9 mouse cellular contexts compared by ENCODE assay signal in genomic region chr2:30769187-30769586, GRCm38 (mm10). TPM values are rescaled to one million over a fixed set of nuclear protein-coding genes. Genes with fewer than 3 reads are reported as not detected.
A peak's percentile ranks its signal among the peaks of the same experiment; 100 is the strongest.
DNase-seq lines count a peak whose midpoint lies in the region; ATAC-seq and TF ChIP-seq lines count a peak whose summit lies in the region.
"Had no signal": no experiment of that assay in that cellular context is flagged by ENCODE, and none has a peak within 500 bp of the region (broad histone marks: within the 10 kb centered on the region; RNA-seq: fewer than 3 reads in every experiment).

No protein-coding gene starts in this region.

- no peak for TF ChIP-seq EP300 in heart, adult 2 months (IDR thresholded peaks at IDR 0.05; ENCODE audit: insufficient read depth, low read depth, low read length)

- H3K27ac ChIP-seq in heart, adult 2 months: no peak overlapping the region
- H3K27ac ChIP-seq in spleen, adult 2 months (ENCODE audit: insufficient read depth, low read length): no peak overlapping the region
- no peak overlapping the region for H3K27ac ChIP-seq in intestine, embryonic 15.5 days
- H3K27ac ChIP-seq: midbrain, embryonic 13.5 days had no signal

- no peaks in the 10 kb centered on the region; the same call in 1 of the 2 replicates for H3K36me3 ChIP-seq in heart, adult 2 months (ENCODE audit: control insufficient read depth, insufficient read depth, low read length)
- H3K36me3 ChIP-seq in spleen, adult 2 months (ENCODE audit: control insufficient read depth, insufficient read depth, low read length): no peaks in the 10 kb centered on the region
- no peaks in the 10 kb centered on the region for H3K36me3 ChIP-seq in splenic B cell, adult 2 months (ENCODE audit: control insufficient read depth, insufficient read depth, low read length, poor library complexity, severe bottlenecking)
- no peaks in the 10 kb centered on the region for H3K36me3 ChIP-seq in intestine, embryonic 15.5 days
- H3K36me3 ChIP-seq: midbrain, embryonic 13.5 days had no signal

- H3K4me1 ChIP-seq in heart, adult 2 months (ENCODE audit: control insufficient read depth, insufficient read depth, low read length): peaks cover 16% of the 10 kb centered on the region
- H3K4me1 ChIP-seq in spleen, adult 2 months (ENCODE audit: control insufficient read depth, insufficient read depth, insufficient read length): no peaks in the 10 kb centered on the region; the same call in 1 of the 2 replicates
- H3K4me1 ChIP-seq in intestine, embryonic 15.5 days (replicated peaks): peaks cover 17% of the 10 kb centered on the region

- peak; percentile 46 for TF ChIP-seq CTCF in heart, adult 2 months (IDR thresholded peaks at IDR 0.05)
- peak; percentile 19; the same call in 1 of the 2 replicates for TF ChIP-seq CTCF in spleen, adult 2 months (IDR thresholded peaks at IDR 0.05; ENCODE audit: extremely low read depth, insufficient read depth, insufficient read length, insufficient replicate concordance)

- no peak overlapping the region for H3K4me3 ChIP-seq in heart, adult 2 months
- no peak overlapping the region for H3K4me3 ChIP-seq in spleen, adult 2 months (ENCODE audit: extremely low read depth, insufficient read depth, insufficient read length)
- no peak overlapping the region for H3K4me3 ChIP-seq in intestine, embryonic 15.5 days (replicated peaks)
- H3K4me3 ChIP-seq: midbrain, embryonic 13.5 days had no signal

- intact Hi-C loops in heart, adult 2 months (cut with DNase I): no loop called here
- intact Hi-C loops in left cerebral cortex, postnatal 36 days (cut with DNase I): no loop called here

- TF ChIP-seq POLR2A in heart, adult 2 months (IDR thresholded peaks at IDR 0.05; ENCODE audit: insufficient read depth, low read depth, low read length): no peak
- TF ChIP-seq POLR2A in spleen, adult 2 months (IDR thresholded peaks at IDR 0.05; ENCODE audit: low read depth, low read length): no peak

- H3K9me3 ChIP-seq in intestine, embryonic 15.5 days: no peaks in the 10 kb centered on the region

- H3K9ac ChIP-seq in heart, adult 2 months (ENCODE audit: low read depth, low read length): no peak overlapping the region
- no peak overlapping the region for H3K9ac ChIP-seq in intestine, embryonic 15.5 days
- H3K9ac ChIP-seq: midbrain, embryonic 13.5 days had no signal

- no peaks in the 10 kb centered on the region for H3K79me2 ChIP-seq in heart, adult 2 months (replicated peaks; ENCODE audit: control insufficient read depth, insufficient read depth, low read length)

- no peak overlapping the region for H3K4me2 ChIP-seq in intestine, embryonic 15.5 days (replicated peaks)
- H3K4me2 ChIP-seq: midbrain, embryonic 13.5 days had no signal

- WGBS in heart, adult 2 months: 55% methylated on average over 6 of the region's 6 CpGs
- 28% methylated on average over 6 of the region's 6 CpGs for WGBS in spleen, adult 2 months
- WGBS in intestine, embryonic 15.5 days: 50% methylated on average over 6 of the region's 6 CpGs

- ATAC-seq in granulocyte monocyte progenitor cell, adult 5-6 weeks (replicated peaks; ENCODE audit: poor library complexity, severe bottlenecking): peak; percentile 54; the same call in 1 of the 2 replicates
- ATAC-seq in intestine, embryonic 15.5 days: no peak
- ATAC-seq: midbrain, embryonic 13.5 days had no signal

- no peak for DNase-seq in heart, adult 2 months
- no peak for DNase-seq in heart, adult 11 months
- DNase-seq in spleen, adult 2 months (ENCODE audit: low read depth in 1 of 2, low spot score in 2 of 2): no peak
- DNase-seq in spleen, postnatal 36 days (ENCODE audit: low spot score in 2 of 2): no peak
- DNase-seq in splenic B cell, adult 2 months (ENCODE audit: low read depth, low spot score): peak; percentile 60
- no peak for DNase-seq in left cerebral cortex, postnatal 36 days (ENCODE audit: low spot score in 2 of 2)

- H3K27me3 ChIP-seq in heart, adult 2 months (ENCODE audit: control insufficient read depth, insufficient read depth, low read length): no peaks in the 10 kb centered on the region
- peaks cover 7% of the 10 kb centered on the region; the same call in 1 of the 2 replicates for H3K27me3 ChIP-seq in spleen, adult 2 months (ENCODE audit: control insufficient read depth, insufficient read depth, low read length)
- H3K27me3 ChIP-seq in splenic B cell, adult 2 months (ENCODE audit: control insufficient read depth, insufficient read depth, low read length, poor library complexity, severe bottlenecking): no peaks in the 10 kb centered on the region
- no peaks in the 10 kb centered on the region for H3K27me3 ChIP-seq in intestine, embryonic 15.5 days (replicated peaks)
- H3K27me3 ChIP-seq: midbrain, embryonic 13.5 days had no signal

RNA-seq across cellular contexts. Expression of gene 1700001O22Rik, which starts 34.3 kb away (rescaled TPM):
- total RNA-seq in heart, adult 2 months (2021): 1 to 10 TPM in 1 of 2 experiments, under 1 TPM in 1; 0.52 to 1.3 TPM
- 0.73 and 1.1 TPM in 2 replicates for polyA plus RNA-seq in heart, adult 2 months (2012; rRNA removed)
- 0.46 and 0.67 TPM in 2 replicates for polyA plus RNA-seq in spleen, adult 2 months (2012; rRNA removed)
- total RNA-seq in granulocyte monocyte progenitor cell, adult 5-6 weeks (2014; fragmentation: Nextera tagmentation): not detected in 2 replicates
- 0.73 TPM in 1 of 2 replicates, not detected in the other for total RNA-seq in granulocyte monocyte progenitor cell, adult 5-6 weeks (2017)
- 1.1 and 1.8 TPM in 2 replicates for polyA plus RNA-seq in intestine, embryonic 15.5 days (2015; fragmentation: Nextera tagmentation; extraction: Ambion mirVana)
- 1 to 10 TPM; 6.7 to 8.5 TPM for total RNA-seq in left cerebral cortex, postnatal 36 days (2021)

RNA-seq across cellular contexts. Expression of gene Ntmt1, which starts 38.4 kb away (rescaled TPM):
- 10 to 100 TPM; 22.0 to 27.3 TPM for total RNA-seq in heart, adult 2 months (2021)
- polyA plus RNA-seq in heart, adult 2 months (2012; rRNA removed): 27.4 and 30.2 TPM in 2 replicates
- 16.6 and 21.7 TPM in 2 replicates for polyA plus RNA-seq in spleen, adult 2 months (2012; rRNA removed)
- total RNA-seq in granulocyte monocyte progenitor cell, adult 5-6 weeks (2014; fragmentation: Nextera tagmentation): 20.2 and 26.8 TPM in 2 replicates
- 16.2 and 18.6 TPM in 2 replicates for total RNA-seq in granulocyte monocyte progenitor cell, adult 5-6 weeks (2017)
- polyA plus RNA-seq in intestine, embryonic 15.5 days (2015; fragmentation: Nextera tagmentation; extraction: Ambion mirVana): 84.5 and 85.4 TPM in 2 replicates
- 10 to 100 TPM; 35.4 to 36.3 TPM for total RNA-seq in left cerebral cortex, postnatal 36 days (2021)
